Mouse (Mus musculus) fibroblast of lung, adult 2 months (primary cell): Measurements from ENCODE around the gene Zfhx3.

Experiments
- DNase-seq: peaks from one replicate; pipeline ENCODE4 v3.0.0-alpha.2; 2011; ENCODE audit warnings: low read depth

Gene Zfhx3

DNA sequence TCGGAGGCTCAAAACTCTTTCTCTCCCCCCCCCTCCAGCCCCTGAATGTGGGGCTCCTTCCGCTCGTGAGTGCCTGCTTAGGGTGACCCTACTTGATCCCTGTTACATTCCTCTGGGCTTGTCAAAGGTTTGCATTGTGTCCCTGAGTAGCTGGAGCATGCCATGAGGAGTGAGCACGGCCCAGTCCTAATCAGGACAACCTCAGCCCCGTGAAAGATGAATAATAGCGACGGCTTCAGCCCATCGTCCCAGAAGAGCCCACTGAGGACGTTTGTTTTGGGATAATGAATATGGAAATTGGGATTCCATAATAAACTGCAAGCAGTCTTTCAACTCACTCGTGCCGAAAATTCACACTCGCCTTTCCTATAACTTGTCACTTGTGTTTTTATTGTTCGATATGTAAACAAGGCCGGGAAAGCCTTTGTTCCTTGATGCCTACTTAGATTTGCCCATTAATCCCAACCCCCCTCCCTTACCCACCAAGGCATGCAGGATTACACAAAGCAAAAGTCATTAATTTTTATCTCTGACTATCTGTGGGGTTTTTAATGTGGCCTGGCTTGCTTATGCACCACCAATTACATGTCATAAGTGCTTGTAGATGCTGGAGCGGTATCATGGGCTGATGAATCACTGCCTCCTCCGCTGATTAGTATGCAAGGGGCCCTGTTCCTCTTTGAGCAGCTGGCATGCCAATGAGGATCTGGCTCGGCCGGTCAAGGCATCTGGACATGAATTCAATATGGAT is 512.3 kb downstream of the Zfhx3 start:
- no peak for DNase-seq

DNA sequence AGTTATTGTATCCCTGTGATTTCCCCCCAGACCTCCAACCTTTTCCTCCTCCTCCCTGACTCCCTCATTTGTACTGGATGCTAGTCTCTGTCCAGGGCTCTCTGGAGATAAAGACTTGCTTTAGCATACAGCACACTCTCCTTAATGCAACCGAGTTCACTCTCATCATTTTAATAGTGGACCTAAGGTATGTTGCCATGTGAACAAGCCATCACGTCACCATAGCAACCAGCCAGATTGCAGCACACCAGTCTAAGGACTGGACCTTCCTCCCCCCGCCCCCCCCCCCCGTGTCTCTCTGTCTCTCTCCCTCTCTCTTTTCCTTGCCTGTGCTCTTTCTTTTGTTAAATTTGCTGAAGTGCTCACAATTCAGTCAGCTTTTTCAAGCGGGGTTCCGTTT is 524.2 kb downstream of the Zfhx3 start:
- no peak for DNase-seq

DNA sequence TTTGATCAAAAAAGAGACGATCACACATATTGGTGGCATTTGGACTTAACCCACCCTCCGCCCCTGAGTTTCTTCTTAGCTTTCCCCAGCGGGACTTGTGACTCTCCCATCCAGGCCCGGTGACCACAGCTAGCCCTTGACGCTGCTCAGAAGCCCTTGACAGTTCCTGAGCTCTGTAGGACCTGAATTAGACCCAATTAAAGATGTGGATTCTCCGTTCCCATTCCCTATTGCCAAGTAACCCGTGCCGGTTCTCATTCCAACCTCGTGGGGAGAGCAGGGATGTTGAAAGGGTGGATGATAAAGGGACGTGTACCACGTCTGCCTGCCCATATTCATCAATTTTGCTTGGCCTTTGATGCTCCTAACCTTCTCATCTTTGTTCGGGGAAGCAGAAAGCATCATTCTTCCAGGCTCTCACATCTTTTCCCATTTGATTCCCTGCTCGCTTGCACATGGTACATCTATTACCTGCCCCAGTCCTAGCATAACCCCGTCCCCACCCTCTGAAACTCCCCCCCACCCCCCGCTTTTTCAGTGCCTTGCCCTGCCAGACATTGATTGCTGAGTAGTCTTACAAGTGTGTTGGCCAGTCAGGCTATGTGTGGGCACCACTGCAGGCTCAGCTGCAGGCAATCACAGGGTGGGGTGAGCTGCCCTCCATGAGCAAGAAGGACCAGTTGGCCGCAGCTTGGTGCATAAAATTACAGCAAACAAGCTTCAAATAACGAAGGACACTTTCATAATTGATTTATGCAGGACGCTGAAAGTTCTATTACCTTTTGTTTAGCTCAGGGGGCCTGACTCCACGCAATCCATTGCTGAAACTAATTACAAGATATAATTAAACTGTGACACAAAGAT is 525.0 kb downstream of the Zfhx3 start:
- DNase-seq = no peak

DNA sequence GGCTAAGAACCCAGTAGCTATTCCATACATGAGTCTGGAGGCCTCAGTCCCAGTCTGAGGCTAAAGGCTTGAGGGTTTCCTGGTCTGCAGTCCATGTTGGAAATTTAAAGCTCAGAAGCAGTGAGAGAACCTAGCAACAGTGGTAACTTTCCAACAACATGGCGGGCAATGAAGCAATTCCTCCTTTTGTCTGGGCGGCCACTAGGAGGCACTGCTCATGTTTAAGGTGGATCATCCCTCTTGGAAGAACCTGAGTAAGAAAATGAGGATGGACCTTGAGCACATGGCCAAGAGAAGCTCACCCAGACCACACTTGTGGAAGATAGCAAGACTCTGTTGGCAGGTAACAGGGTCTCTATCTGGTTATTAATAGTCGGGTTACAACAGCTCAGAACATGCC is 527.8 kb downstream of the Zfhx3 start:
- DNase-seq = no peak

DNA sequence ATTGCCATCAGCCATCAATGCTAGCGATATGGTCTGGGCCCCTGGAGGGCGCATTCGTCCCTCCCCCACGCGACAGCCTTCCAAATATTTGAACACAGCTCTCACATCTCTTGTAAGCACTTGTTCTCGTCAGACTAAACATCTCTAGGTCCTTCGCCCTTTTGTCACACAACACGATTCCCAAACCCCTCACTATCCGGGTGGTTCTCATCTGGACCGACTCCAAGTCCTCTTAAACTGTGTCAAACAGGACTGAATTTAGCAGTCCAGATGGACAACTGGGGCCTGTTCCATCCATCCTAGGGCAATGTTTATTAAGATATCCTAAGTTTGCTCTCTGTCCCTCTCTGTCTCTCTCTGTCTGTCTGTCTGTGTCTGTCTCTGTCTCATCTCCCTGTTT is 532.1 kb downstream of the Zfhx3 start:
- DNase-seq = no peak

DNA sequence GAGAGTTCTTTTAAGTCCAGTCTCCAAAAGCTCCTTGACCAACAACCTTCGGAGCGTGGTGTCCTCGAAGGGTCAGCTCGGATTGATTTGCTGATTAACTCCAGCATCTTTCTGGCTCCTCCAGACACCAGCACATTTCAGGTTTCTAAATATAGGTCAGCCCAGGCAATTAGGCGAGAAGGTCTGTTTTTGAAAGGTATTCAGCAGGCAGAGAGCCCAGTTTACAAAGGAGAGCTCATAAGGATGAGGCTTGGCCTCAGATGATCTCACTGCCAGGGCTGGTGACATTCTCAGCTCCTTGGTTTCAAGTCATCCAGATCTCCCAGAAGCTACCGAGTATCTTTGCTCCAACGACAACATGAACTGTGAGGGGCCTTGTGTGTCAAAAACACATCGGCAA is 535.7 kb downstream of the Zfhx3 start:
- DNase-seq = no peak

DNA sequence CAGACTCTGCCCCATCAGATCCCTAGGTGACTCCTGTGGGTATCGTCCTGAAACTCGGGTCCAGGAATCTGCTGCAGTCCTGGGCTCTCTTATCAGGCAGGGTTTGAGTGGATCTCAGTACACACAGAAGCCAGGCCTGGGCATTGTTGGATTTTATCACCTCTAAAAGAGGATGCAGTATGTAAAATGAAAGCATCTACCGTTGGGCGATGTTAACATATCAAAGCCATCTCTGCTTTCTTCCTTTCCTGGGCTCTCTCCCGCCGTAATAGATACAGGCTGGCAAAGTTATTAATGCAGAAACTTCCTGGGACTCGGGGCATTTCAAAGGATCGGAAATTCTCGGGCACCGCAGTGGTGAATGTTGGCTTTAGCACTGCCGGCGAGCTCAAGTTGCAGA is 537.7 kb downstream of the Zfhx3 start:
- DNase-seq = no peak

DNA sequence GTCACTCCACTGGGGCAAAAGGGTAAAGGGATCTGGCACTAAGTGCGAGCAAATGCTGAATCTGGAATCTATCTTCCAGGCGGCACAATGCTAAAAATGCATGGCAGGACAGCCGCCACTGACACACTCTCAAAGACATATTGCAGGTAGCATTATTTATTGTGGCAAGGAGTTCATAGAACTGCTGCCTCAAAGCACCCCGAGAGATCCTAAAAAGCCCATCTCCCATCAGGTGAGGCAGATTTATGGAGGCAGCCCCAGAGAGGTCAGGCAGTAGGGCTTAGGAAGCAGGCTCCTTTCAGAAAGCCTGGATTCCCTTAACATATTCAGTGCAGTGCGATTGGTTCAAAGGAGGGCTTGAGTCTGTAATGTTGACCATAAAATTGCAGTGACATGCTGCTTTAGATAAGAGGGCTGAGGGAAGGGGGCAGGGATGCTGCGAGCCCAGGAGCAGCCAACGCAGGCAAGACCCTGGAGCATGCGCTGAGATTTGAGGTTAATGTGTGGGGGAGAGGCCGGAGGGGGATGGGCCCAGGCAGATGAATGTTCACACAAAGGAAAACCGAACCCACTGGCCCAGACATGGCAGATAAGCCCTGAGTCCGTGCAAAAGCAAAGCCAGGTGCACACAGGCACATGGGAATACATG is 538.8 kb downstream of the Zfhx3 start:
- no peak for DNase-seq

DNA sequence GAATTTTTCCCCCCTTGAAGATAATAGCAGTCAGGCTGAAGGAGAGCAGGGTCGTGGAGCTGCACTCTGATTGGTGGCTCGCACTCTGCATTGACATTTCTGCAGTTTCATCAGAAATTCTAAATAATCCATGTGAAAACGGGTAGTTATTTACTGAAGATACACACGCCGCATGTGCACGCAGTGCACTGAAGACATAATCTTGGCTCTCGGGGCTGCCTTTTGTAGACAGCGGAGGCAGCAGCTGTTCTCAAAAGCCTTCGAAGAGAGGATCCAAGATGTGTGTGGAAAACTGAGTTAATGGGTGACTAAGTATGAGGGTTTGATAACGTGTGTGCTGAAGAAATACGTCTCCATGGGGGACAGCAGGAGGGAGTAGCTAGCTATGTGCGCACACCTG is 553.7 kb downstream of the Zfhx3 start:
- no peak for DNase-seq

DNA sequence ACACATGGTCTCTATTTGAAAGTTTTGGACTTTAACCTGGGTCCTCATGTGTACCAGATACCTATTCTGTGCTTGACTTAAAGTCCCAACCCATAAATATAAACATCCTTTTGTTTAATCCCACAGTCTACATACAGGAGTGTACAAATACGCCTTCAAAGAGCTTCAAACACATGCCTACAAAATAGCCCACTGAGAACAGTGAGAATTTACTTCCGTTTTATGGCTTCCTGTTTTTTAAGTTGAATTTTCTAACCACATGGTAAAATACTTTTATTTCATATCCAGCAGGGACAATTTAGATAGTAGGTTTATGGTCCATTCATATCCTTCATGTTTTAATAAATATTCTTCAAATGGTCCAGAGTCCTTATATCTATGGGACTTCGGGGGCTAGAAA is 564.3 kb downstream of the Zfhx3 start:
- no peak for DNase-seq

DNA sequence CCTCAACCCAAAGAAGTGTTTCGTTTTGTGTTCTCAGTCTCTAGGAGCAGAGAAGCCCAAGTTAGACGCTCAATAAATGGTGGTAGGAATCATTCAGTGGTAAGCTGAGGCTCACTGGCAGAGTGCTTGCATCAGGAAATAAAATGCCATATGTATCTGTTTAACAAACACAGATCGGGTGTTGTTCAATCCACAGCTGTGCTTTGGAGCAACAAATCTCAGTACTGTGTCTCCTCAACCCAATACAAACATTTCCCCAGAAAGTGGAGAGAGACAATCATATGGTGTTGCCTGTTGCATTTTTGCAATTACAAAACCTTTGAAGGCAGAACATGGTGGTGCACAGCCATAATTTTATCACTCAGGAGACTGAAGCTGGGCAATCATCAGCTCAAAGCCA is 565.3 kb downstream of the Zfhx3 start:
- DNase-seq = no peak

DNA sequence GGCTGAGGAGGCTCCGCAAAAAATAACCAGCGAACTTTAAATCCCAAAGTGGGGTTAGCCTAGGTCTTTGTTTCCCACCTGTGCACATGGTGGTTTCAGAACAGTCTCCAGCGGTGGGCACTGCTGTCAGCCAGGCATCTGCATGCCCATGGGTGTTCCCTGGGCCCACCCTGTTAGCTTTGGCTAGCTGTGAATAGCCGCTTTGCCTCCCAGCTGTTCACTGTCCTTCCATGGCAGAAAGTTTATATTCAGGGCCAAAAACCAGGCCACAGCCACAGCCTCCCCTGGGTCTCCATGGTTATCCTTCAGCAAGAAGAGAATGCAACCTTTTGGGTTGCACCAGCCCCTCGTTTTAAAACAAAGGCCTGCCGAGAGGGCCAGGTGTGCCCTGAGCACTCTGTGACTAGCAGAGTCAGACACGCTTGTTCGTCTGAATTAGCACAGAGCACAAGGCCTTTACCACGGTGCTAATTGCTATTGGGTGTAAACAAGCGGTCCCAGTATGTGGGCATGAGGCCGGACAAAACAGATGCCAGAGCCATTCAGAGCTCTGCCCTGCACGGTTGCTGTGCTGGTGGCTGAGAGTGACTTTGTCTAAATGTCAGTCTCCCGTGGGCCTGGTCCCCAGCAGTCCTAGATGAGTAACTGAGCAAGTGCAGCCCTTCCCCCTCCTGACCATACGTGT is 568.3 kb downstream of the Zfhx3 start:
- DNase-seq = no peak

DNA sequence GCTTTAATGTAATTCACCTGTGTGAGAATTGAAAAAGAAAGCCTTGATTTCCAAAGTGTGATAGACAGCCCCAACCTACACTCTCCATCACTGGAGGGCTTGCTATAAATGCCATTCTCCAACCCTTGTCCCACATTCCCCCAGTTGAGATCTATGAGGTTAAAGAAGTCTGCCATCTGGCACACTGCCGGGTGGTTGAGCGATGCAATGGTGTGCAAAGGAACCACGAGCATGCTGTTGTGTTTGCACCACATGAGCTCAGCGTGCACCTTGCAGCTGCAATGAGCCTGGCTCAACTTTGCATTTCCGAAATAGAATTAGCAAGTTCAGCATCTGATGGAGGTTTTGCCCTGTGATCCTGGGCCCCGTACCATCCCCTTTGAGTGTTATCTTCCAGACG is 575.7 kb downstream of the Zfhx3 start:
- DNase-seq = no peak

DNA sequence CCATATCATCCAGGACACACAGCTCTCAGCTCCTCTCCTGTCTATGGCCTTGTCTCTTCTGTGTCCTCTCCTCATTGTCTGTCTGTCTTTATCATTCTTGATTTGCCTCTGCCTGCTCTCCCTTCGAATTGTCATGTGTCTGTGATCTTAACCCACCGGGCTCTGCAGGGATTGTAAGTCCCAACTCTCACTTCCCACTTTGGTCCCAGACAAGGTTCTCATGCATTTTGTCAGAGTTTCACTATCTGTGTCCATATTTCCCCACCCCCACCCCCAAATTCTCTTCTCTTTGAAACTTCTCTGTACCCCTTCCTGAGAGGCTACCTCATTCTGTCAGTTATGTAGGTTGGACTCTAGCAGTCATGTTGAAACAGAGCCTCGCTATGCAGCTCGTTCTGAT is 579.6 kb downstream of the Zfhx3 start:
- no peak for DNase-seq

DNA sequence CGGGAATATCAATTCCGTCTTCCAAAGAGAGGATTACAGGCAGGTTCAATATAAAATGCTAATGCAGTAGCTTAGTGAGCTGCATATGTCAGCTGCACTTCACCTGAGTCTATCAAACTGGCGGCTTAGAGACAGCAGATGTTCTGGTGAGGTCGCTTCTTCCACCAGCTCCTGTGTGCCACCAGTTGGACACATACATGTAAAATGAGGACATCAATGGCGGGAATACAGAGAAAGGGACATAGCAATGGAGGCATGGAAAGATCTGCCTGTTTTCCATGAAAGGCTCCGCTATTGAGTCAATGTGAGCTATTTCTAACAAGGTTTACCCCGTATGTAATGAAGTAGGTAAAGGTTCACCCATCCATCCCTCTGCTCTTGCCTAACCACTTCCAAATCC is 587.0 kb downstream of the Zfhx3 start:
- no peak for DNase-seq

DNA sequence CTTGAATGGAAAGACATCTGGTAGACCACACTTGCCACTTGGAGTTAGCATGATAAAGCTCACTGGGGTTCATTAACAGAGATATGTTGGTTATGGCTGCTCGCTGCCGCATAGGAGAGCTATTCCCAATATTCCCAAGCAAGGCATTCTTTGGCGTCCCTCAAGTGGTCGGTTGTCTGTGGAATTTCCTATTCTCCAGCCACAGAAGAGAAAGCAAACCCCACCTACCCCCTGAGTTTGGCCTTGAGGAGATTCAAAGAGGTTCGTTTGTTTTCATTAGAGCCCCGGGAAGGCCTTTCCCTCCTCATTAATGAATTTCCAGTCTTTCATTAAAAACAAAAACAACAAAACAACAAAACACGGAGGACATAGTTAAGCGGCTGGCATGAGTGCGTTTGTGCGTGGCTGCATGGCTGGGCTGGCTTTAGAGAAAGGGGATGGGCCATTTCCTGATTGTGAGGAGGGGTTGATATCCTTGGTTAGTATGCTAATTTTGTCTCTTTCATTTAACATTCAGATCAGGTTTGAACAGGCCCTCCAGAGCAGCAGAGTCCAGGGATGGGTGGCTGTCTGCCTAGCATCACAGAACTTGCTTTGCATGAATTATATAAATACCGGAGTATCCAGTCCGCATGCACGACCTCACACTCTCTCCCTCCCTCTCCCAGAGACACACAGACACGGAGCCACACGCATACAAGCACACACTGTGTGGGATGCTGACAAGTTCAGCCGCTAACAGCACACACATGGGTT is 592.9 kb downstream of the Zfhx3 start:
- DNase-seq = no peak

DNA sequence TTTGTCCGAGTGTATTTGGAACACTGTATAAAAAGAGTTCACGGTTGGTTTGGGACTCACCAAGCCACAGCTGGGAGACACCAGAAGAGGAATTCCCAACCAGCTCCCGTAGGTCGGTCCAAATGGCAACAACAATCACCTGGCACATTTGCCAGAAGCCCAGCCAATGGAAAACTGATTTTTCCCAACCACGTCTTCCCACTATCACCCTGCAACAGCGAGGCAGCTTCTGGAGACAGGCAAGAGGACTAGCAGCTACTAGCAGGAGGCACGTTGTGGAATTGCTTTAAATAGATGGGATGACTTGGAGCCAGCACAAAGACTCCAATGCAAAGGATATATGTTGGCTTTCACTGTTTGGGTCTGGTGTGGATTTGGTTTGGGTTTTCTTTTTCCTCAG is 593.7 kb downstream of the Zfhx3 start:
- DNase-seq = no peak

DNA sequence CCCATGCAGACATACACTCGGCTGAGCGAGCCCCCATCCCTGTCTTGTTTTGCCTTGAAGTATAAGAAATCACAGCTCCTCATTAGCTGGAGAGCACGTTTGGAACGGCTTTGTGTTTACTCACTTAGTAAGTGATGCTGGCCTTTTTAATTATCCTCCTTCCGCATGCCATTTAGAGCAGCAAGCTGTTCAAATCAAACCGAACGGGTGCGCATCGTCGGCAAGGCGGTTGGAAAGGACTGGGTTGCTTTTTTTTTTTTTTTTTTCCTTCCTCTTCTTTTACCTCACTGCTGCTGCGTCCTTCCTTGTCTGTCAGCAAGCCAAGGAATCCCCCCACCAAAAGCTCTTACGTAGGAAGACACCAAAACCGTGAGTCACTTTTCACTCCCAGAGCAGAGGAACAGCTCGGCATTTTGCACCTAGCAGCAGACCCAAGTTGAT is 594.5 kb downstream of the Zfhx3 start:
- DNase-seq = no peak

DNA sequence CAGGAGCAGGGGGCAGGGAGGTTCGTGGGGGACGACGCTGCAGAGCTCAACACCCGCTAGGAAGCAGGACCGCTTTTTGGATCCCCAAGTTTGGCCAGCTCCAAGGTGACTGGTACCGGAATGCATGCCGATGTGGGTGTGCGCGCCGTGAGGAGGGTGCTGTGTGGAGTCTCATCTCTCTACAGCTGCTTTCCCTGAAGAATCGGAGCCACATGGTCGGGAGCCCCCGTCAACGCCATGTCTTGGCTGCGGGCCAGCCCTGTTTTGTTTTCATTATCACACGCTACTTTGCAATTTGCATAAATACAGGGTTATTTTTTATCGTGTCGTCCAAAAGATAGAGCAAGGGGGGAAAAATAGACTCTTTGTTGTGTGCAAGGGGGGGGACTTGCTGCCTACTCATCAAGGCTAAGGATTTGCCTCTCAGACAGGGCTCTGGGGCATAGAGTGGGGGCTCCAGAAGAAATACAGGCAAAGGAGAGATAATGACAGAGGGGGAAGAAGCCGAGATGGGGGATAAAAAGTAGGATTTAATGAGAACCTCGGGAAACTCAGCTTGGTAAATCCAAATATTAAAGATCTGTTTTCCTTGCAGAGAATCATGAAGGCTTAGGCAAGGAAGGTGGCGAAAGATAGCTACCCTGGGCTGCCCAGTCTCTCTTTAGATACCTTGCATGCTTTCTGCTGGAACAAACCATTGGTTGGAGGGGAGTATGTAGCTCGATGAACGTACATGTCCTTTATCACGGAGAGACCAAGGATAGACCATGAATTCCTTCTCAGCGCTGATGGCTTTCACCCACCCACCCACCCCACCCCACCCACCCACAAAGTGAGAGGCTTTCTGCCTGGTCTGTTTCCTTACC is 595.5 kb downstream of the Zfhx3 start:
- no peak for DNase-seq

DNA sequence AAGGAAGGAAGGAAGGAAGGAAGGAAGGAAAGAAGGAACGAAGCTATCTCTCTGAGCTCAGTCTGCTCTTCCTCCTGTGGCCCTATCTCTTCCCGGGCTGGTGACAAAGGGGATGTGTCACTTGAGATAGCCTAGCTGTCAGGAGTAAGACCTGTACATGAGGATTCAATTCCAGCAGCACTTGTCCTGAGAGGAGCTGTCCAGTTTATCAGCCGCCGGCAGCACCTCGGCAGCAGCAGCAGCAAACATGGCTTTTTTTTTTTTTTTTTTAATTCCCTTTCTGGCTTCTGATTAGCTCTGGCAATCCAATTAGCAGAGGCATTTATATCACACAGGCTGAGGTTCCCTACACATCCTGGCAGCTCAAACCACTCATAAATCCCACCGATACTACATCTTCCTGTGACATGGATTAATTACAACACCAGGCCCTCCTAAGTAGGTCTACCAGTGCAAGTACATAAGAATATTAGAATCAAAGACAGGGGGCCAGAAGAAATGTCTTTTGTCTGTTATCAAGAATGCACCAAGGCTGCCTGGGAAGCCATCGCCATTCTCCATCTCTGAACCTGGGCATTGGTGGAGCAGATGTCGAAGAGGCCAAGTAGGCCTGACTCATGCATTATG is 596.6 kb downstream of the Zfhx3 start:
- no peak for DNase-seq
